Mouse (Mus musculus) spleen, postnatal 10 days (tissue): ENCODE results near the gene Hsd17b13.
"Not testable (repeated sequence)": the region's sequence is repeated elsewhere in the genome, so short reads cannot be mapped to it uniquely, and the experiment has no call there.

Experiments
- DNase-seq, 2 experiments: peaks; one replicate each; pipeline ENCODE4 v3.0.0; 2021 to 2022; ENCODE audit warnings: low spot score in 2 of 2

Hsd17b13 gene

GRCm38 (mm10) chr5:103980705-103981560, 3.7 kb upstream of the Hsd17b13 start:
- no peak for DNase-seq

- no peak for DNase-seq
Observed at GRCm38 (mm10) chr5:103977907-103978570, 829 bp upstream of the Hsd17b13 start.

GRCm38 (mm10) chr5:103975736-103976135, 1.5 kb downstream of the Hsd17b13 start:
- no peak for DNase-seq

GRCm38 (mm10) chr5:103972801-103973200, 4.4 kb downstream of the Hsd17b13 start:
- no peak for DNase-seq

DNA sequence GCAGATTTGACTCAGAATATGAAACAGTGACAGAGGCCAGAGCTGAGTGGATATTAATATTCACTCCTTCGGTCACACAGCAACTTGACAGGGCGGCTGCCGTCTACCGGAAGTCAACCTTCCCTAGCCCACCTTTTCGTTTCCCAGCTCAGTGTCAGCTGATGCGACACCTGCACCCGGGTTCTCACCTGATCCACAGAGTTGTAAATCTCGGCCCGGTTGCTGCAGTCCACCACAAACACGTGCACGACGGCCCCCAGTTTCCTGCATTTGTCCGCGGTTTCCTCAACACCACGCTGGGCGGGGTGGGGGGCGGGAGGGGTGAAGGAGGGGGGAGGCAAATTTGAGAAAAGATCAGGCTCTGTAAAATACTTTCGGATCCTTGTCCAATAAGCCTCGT, 4.8 kb downstream of the Hsd17b13 start:
- DNase-seq, result no peak

- DNase-seq, result no peak
Observed at GRCm38 (mm10) chr5:103971051-103971450, 6.2 kb downstream of the Hsd17b13 start.

DNA sequence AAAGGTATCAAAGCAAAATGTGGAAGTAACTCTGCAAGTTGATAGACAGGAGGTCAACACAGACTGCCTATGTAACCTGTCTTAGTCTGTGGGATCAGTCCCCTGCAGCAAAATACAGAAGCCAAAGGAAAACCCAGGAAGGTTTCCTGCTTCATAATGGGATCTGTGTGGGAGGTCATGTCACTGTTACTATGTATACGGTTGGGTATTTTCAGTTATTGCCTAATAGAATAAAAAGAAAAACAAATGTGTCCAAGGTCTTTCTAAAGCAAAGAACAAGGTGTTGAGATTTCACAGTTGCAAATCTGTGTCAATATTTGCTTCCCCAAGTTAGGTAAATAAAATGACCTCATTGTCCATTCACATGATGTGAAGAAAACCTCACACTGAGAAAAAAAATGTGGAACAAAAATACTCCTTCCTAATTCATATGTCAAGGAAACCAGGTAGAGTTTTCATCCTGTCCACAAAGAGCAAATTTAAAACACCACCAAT, 14.2 kb downstream of the Hsd17b13 start:
- no peak for DNase-seq

DNA sequence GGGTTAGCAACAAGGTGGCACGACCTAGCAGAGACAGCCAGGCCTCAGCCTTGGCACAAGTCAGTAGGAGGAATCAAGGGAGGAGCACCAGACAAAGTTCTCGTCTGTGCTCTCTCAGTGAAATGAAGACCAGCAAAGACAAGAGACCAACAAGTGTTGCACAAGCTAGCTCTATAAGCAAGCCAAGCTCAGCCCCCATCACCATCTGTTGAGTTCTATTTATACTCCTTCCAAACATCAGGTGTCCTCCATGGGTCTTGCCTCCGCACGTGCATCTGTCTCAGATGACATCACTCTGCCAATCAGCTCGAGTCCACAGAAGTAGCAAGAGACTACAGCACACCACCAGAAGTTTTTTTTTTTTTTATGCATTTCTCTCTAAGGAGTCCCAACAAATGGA, 22.6 kb downstream of the Hsd17b13 start:
- no peak for DNase-seq

DNA sequence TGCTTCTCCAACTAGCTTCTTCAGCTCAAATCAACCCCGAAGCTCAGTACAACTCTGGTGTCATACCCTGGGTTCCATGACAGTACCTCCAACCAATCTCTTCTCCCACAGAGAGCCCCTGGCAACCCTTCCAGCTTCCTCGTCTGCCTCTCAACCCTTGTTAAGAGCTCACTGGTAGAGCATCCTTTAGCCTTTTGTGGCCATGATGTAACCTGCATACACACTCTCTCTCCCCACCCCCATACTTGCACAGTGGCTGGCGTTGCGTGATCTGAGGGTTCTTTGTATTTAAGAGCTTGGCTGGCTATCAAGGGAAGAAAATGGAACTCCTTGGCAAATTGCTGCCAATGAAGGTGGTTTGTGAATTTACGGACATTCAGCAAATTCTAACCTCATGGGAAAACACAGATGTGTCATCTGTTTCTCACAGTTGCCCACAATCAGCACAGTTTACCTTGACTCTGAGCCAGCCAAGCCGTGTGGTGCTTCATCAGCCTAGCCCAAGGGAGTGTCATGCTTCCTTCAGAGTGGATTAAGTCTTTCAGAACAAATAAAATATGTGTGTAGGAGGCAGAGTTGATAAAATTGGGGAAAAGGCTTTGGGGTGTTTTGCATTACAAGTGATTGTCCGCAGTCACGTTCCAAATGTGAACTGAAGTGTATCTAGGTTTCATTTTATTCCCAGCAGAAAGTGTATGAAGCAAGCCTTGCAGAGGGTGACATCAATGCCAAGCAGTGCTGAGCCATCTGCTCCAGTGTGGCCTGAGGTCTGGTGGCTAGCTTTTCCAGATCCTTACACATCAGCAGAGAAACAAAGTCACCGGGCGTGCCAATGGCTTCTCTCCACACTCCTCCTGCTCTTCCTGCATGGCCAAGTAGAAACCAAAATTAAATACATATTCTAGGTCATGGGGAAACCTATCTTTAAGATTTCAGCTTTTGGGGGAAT, 23.8 kb downstream of the Hsd17b13 start:
- DNase-seq, result no peak

GRCm38 (mm10) chr5:103950138-103950537, 27.1 kb downstream of the Hsd17b13 start:
- DNase-seq, result not testable (repeated sequence)

GRCm38 (mm10) chr5:103943183-103943582, 34.0 kb downstream of the Hsd17b13 start:
- DNase-seq, result no peak

DNA sequence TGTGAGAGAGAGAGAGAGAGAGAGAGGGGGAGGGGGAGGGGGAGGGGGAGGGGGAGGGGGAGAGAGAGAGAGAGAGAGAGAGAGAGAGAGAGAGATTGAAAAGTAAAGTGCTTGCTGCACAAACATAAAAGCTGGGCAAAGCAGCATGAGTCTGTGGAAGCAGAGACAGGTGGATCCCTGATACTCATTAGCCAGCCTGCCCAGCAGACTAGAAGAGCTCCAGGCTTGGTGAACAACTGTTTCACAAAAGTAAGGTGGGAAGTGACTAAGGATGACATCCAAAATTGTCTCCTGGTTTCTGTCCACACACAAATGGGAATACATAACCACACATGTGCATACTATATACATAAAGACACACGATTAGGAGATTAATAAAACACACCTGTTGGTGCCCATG, 37.4 kb downstream of the Hsd17b13 start:
- no peak for DNase-seq

- no peak for DNase-seq
Observed at GRCm38 (mm10) chr5:103939350-103939652, 37.9 kb downstream of the Hsd17b13 start.

DNA sequence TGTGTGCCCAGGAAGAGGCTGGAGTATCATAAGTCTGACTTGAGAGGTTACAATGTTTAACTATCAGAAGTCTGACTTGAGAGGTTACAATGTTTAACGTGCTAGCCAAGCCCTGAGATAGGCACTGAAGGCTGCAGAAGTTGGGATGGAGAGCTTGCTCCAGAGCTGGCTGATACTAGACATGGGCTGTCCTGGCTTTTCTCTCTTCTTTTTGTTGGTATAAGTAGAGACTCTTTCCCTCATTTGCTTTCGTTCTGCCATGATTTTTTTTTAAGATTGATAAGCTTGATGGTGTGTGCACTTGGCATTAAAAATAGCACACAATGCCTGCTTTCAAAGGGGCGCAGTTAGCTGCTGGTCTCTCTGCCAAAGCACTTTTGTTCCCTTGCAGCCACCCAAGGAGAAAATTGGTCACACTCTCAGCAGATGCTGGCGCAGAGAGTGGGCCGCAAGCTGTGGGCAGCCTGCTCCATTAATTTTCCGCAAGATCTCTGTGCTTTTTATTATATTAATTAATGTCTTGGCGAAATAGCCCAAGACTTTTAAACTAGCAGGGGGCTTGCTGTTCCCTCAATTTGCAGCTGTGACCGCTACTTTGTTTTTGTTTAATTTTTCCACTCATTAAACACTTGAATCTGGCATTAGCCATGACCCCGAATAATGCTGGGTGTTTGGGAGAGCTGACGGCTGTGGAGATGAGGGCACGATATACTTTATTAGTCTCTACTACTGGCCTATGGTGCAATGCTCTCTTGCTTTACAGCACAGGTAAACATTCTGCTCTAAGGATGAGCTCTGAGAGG, 38.5 kb downstream of the Hsd17b13 start:
- no peak for DNase-seq

DNA sequence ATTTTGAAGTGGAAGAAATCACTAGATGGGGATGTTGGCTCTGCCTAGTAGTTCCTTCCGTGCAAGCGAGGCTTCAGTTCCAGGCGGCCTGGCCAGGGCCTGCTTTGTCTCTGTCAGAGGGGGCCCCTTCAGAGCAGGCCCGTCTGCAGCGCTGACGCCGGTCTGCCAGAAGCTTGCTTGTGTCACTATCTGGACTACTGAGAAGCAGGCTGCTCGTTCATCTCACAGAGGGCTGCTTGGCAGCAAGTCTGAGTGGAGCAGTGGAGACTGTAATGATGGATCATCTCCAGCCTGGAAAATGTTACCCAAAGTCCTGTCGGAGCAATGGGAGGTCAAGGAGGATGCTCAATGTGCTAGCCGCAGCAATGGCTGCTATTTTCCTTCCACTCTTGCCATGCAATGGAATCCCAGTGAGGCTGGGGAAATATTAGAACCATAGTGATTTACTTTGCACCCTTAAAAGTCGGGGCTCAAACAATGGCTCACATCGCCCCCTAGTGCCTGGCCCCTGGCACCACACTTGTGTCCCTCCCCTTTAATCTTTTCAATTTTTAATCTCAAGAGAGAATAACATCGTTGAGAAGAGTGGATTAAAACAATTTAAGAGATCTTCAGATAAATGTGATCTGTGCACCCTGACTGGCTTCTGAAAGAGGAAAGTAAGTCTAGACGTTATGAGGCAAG, 40.2 kb downstream of the Hsd17b13 start:
- peak in 1 of 2 experiments; percentile 39 for DNase-seq

DNA sequence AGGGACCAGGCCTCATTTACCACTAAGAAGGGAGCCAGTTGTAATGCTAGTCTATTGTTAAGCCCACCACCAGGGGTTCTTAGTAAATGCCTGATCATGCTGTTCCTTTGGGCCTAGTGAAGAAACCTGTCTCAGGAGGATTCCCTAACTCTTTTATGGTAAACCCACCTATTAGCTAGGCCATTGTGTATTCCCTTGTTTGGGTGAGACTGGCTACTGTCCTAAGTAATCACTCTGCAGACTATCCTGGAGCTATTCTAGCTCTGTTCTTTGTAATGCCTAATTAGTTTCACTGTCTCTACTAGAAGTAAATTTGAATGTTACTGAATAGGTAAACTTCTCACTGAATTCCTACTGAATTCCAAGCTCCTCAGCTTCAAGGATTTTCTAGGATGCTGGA, 45.3 kb downstream of the Hsd17b13 start:
- DNase-seq, result not testable (repeated sequence)

DNA sequence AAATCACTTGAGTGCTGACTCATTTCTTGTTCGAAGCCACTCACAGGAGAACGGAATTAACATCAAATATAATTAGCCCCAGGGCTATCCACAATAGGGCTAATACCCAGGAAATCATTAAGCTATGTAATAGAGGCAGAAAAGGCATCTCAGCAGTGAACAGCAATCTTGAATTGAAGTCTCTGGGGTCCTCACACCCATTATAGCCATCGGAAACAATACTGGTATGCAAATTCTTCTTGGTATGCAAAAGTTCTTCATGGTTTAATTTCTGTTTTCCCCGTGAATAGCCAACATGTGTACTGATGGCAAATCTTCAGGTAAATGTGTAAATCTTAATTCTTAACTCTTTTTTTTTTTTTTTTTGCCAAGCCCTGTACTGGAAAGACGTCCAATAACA, 46.7 kb downstream of the Hsd17b13 start:
- no peak for DNase-seq

- no peak for DNase-seq
Observed at GRCm38 (mm10) chr5:103928196-103928550, 49.0 kb downstream of the Hsd17b13 start.

GRCm38 (mm10) chr5:103927429-103928195, 49.6 kb downstream of the Hsd17b13 start:
- peak; percentile 82 to 94 for DNase-seq

DNA sequence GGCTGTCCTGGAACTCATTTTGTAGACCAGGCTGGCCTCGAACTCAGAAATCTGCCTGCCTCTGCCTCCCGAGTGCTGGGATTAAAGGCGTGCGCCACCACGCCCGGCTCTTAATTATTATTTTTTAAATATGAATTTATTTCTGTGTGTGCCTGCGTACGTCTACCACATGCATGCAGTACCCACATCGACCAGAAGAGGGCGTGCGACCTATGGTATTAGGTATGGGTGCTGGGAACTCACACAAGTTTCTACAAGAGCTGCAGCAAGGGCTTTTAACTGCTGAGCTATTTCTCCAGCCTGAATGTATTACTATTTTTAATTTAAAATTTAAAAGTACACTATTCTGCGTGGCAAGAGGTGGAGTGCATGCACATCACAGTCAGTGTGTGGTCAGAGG, 50.8 kb downstream of the Hsd17b13 start:
- peak in 1 of 2 experiments; percentile 56 for DNase-seq
